Mouse (Mus musculus) stomach, postnatal 0 days (tissue): ENCODE measurements around the gene Agrn.

Source experiments
- CTCF ChIP-seq: IDR thresholded peaks from 2 replicates; pipeline ENCODE4 v1.5.1; 2016; ENCODE audit warnings: antibody characterized with exemption, low read depth, mild to moderate bottlenecking, moderate library complexity
- EP300 ChIP-seq: optimal IDR thresholded peaks from 2 replicates; pipeline ENCODE3; 2016; ENCODE audit warnings: antibody characterized with exemption

DNA sequence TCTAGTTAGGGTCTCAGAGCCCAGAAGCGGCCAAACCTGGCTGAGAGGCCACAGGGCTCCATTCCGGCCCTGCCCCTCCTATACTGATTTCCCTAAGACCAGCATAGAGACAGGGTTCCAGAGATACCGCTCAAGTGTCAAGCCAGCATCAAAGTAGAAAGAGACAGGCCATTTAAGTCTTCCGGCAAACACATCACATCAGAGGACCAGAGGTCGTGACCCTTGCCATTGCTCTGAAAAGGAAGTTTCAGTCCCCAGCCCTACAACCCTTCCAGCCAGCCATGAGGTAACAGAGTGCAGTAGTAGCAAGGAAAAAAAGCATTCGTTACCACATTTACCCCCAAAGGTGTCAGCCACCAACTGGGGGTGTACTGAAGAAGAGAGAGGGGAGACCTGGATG lies 2.9 kb downstream of the Agrn start:
- TF ChIP-seq CTCF (no peak), EP300 (no peak)
